Mouse (Mus musculus) heart, postnatal 14 days (tissue): ENCODE measurements around the gene Lmo4. TPM values are rescaled to one million over a fixed set of nuclear protein-coding genes. Genes with fewer than 3 reads are reported as not detected.
A peak's percentile ranks its signal among the peaks of the same experiment; 100 is the strongest.

Source experiments
- DNase-seq, 2 experiments: peaks; one replicate each; pipeline ENCODE4 v3.0.0; 2021 to 2022
- intact Hi-C: fragments of 180-260 bp; cut with DNase I; formaldehyde crosslinking; loops from one replicate; pipeline ENCODE4 v1.15.1; 2025
- total RNA-seq, 2 experiments: library from RNA; stranded (reverse); gene quantifications; 2 replicates each; pipeline ENCODE4 v1.2.3; 2021

The Lmo4 gene
- total RNA-seq, 2 experiments from 2014 or later, result 33.2 to 34.5 TPM

DNA sequence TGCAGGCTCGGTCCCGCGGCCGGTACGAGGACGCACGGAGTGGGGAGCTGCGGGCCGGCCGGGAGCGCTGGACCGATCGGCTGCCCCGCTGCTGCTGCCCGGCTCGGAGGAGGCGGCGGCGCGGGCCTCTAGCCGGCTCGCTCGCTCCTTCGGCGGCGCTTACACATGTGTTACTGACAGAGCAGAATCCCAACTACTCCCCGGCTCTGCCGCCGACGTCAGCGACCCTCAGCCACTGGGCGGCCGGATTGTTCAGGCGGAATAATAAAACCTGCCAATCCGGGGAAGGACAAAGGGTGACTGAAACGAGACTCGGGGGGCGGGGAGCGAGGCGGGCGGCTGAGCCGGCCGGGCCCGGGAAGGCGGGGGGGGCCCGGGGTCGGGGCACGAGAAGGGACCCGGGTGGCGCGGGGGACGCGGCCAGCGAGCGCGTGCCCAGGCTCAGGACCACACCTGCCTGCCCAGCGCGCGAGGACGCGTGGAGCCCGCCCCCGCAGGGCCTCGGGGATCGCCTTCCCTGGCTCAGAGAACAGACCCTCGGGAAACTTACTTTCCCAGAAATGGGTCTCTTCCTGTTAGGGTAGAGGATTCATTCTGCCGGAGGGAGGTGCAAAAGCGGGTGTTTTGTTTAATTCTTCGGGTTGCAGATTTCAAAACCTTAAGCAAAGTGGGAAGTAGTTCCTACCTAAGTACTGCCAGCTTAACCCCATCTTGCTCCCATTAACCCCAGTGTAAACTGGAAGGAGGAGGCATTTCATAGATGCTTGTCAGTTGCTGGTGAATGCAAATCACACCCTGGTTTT is 532 bp upstream of the Lmo4 start:
- intact Hi-C loops, result loop anchor here (5.0 to 10.0 kb wide), 2 partner anchors 192 to 509 kb away; no protein-coding TSS in a partner anchor
- DNase-seq, result peak; percentile 93 to 94

DNA sequence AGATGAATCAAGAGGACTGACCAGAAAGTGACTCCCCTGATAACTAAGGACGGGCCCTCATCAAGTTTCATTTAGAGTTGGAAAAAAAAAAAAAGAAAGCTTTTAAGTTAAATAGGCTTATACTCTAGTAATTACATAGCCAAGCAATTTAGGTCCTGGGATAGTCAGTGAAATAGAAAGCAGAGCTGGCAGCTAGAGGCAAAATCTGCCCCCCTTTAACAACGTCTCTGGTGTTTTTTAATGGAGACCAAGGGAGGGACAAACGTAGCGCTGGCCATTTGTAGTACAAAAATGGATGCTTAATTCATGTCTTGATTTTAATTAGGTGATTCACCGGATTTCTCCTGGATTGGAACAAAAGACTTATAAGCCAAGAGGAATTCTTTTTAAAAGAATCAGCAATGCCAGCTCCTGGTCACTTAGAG is 1.0 kb downstream of the Lmo4 start:
- intact Hi-C loops, result loop anchor here (5.0 to 10.0 kb wide), 2 partner anchors 178 to 511 kb away; no protein-coding TSS in a partner anchor
- DNase-seq, result no peak

DNA sequence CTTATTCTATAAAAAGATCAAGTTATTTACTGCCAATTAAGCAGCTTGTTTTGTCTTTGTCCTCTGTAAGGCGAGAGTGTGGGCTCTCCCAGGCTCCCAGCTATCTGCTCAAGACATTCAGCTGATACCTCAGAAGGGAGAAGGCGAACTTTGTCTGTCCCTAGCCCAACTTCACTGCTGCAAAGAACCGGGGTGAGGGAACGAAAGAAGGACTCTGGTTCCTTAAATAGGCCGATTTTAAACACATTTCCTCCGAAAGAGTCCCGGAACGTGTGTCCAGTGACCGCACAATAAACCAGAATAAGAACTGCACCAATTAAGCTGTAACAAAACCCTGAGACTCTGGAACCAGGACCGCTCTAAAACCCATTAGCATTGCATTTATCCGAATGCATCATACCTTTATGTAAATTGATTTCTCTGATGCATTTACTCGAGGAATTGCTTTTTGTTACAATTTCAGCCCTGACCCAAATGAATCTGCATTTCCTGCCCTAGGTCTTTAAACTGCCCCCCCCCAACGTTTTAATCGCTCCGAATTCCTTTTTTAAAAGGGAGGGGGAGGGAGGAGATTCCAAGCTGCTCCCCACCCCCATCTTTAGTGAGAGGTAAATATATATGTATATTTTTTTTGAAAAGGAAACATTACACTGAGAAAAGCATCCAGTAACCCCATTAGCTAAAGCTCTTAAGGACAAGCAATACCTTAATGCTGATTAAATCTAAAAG is 1.6 kb downstream of the Lmo4 start:
- intact Hi-C loops, result loop anchor here (5.0 to 10.0 kb wide), 2 partner anchors 179 to 511 kb away; no protein-coding TSS in a partner anchor
- peak in 1 of 2 experiments; percentile 23 for DNase-seq

DNA sequence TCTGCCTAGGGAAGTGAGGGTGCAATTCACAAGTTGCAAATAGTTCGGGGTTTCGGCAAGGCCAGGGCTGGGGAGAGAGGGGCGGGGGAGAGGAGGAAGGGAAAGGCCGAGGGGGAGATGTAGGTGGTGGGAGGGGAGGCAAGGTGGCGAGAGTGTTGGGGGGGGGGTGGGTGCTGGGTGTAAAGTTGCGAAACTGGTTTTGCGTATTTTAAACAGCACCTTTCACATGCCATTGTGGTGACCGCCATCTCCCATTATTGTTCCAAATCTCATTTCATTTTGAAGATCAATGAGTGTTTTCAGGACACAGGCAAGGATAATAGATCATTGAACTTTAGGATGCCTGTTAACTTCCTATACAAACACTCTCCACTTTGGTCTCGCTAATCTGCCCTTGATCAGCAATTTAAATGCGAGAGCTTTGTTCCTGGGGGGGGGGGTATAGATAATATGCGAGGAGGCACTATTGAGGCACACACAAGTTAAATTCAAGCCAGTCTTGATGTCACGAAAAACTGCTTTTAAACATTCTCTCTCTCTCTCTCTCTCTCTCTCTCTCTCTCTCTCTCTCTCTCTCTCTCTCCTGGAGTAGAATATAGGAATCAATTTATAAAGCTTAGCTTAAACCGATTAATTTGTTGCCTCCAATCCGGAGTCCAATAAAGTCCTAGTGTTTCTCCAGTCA is 2.3 kb downstream of the Lmo4 start:
- intact Hi-C loops, result loop anchor here (5.0 to 10.0 kb wide), 2 partner anchors 180 to 512 kb away; no protein-coding TSS in a partner anchor
- no peak for DNase-seq

DNA sequence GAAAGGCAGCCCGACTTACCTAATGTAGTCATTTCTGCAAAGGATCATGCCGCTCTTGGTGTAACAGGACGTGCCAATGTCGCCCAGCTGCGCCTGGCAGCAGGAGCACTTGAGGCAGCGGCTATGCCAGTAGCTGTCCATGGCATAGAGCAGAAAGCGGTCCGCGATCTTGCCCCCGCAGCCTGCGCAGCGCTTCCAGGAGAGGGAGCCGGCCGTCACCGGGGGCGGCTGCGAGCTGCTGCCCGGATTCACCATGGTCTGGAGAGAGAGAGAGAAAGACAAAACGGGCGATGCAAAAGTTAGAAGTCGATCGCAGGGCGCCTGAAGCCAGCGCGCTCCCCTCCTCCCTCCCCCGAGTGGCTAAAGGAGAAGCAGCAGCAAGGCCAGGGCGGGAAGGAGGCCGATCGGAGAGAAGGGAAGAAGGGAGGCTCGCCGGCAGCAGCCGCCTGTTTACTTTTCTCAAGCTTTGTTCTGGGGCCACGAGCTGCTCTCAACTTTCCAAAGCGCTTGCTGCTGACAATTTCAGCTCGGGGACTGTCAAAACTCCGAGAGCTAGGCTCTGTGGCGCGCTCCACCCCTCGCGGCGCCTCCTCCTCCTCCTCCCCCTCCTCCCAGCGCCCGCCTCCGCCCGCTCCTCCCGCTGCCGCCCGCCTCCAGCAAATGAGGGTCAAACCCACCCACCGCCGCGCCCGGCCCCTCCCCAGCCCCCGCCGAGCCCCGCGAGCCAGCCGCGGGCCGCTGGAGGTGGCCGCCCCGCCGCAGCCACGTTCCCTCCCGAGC is 3.0 kb downstream of the Lmo4 start:
- peak; percentile 86 to 91 for DNase-seq
- intact Hi-C loops, result loop anchor here (5.0 to 10.0 kb wide), 2 partner anchors 180 to 513 kb away; no protein-coding TSS in a partner anchor

DNA sequence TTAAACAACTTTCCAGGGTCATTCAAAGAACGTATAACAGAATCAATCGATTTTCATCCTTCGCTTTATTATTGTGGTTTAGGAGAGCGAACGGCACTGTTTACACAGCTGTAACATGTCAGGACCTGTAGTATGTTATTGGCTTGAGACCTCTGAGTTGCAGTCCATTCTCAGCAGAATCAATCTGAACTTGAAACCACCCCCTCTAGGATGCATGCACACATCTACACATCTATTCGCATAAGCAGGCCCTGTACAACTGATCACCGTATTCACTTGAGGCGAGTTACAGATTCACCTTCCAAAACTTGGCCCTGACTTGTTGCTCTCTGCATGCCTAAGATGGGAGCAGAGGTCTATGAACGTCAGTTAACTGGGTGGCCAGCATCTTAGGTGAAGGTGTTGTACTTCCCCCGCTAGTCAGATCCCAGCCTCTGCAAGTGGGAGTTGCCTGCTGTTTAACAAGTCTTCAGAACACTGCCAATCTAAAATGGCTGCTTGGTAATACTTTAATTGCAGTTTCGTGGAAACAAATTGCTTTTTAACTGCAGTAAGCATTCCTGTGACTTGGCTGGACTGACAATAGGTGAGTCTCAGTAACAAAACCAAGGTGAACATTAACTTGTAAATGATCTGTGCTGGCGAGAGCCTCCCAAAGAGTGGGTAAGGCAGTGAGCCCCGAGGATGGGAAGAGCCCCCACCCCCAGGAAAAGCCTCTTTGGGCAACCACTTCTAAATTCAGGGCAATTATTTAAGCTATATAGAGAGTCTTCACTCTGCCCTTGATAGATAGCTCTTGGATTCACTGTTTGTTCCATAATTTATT is 19.5 kb downstream of the Lmo4 start:
- intact Hi-C loops, result no loop called here
- DNase-seq, result no peak

DNA sequence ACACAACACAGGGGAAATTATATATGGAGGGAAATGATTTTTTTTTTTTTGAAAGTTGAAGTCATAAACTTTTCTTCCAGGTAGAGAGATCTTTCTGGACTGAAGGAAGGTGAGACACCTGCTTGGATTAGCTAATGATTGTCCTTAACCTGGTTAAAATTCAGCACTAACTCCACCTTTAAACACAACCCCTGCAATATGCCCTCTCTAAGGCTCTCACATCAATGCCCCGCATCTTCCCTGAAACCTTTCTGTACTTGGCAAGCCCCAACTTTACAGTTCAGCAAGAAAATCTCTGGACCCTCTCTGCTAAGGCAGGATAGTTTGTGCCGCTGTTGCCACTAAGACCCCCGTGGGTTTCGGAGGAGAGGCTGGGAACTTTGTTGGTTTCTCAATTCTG is 20.1 kb downstream of the Lmo4 start:
- DNase-seq, result no peak
- intact Hi-C loops, result no loop called here

DNA sequence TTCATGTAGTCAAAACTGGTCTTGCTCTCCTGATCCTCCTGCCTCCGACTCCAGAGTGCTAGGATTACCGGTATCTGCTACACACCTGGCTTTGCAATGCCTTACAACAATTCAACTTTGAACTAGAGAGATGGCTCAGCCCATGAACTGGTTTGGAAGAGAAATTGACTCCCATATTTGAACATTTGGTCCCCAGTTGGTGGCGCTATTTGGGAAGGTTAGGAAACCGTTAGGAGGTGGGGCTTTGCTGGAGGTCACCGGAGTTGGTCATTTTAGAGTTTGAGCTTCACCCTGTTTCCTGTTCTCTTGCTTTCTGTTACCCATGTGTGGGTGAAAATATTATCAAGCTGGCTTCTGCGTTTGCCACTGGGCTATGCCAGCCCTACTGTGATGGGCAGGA is 22.8 kb downstream of the Lmo4 start:
- no peak for DNase-seq
- intact Hi-C loops, result no loop called here

DNA sequence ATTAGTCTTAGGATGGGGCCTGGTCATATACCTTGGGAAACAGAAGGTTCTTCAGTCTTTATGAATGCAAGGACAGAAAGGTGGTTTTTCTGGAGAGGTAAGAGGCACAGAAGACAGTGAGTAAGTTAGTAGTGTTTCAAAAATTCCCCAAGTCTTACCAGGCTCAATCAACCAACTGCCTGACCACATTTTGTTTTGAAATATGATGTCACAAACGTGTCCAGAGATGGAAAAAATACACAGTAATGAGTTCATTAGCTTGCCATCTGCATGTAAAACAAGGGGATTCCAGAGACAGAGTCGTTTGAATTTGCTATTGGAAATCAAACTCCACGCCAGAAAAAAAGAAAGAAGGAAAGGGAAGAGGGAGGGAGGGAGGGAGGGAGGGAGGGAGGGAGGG is 26.1 kb downstream of the Lmo4 start:
- no peak for DNase-seq
- intact Hi-C loops, result no loop called here

DNA sequence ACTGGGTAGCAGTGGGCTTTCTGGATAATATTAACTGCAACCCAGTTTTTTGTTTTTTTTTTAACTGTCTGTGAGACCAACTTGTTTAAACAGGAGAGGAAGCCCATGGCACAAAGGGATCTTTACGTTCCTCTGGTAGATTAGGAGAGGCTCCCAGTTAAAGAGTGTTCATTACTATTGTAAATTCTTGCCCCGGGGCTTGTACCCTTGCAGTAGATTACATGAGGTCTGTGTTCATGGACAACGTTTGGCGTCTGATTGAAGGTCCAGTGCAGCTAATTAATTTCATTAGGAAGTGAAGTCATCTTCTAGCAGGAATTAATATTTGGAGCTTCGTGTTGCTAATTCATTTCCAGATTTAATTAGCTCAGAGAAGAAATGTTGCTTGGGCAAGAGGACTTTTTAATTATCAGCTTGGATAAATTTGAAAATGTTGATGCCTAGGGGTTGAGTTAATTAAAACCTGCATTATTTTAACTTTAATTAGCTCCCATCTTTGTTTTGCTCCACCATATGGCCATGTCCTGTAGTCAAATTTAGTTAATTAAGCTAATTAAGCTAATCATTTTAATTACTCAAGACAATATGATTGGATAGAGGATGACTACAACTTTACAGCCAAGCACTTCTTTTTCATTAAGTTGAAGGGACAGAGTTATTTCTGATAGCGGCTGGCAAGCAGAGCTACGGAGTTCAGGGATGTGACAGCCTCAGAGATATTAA is 31.0 kb downstream of the Lmo4 start:
- intact Hi-C loops, result no loop called here
- no peak for DNase-seq

DNA sequence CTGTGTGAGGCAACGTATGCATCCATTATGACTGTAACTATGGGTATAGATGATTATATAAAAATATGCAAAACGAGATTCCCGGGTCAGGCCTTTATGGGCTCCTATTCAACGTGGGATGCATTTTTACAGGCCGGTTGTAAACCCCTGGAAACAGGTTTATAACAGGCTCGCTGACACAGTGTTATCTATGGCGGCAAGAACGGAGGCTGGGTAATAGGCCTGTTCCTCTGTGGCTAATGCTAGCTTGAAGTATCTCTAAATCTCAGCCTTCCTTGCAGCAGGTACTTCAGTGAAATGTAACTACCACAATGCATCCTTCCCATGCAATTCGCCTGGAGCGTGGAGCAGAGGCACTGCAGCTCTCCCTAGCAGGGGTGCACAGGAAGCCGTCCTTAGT is 31.9 kb downstream of the Lmo4 start:
- intact Hi-C loops, result no loop called here
- DNase-seq, result no peak

DNA sequence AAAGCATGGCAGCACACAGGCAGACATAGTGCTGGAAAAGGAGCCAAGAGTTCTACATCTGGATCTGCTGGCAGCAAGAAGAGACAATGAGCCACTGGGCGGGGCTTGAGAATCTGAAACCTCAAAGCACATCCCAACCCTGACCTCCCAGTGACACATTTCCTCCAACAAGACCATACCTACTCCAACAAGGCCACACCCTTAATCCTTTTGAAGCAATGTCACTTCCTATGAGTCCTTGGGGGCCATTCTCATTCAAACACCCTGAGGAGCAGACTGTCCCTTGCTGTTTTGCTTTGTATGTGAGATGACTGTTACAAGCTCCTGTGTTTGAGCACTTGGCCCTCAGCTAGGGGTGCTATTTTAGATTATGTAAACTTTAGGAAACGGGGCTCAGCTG is 33.3 kb downstream of the Lmo4 start:
- no peak for DNase-seq
- intact Hi-C loops, result no loop called here

DNA sequence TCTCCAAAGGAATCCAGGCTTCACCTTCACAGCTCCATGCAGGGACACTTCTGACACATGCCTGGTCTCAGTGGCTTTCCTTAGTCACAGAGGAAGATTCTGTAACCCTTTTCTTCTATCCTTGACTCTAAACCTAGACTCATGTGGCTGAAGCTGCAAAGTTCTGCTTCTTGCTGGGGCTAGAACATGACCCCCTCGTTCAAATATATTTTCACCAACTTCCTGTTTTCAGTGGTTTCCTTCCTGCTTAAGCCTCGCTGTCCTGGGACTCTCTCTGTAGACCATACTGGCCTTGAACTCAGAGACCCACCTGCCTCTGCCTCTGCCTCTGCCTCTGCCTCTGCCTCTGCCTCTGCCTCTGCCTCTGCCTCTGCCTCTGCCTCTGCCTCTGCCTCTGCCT is 34.5 kb downstream of the Lmo4 start:
- DNase-seq, result no peak
- intact Hi-C loops, result no loop called here

DNA sequence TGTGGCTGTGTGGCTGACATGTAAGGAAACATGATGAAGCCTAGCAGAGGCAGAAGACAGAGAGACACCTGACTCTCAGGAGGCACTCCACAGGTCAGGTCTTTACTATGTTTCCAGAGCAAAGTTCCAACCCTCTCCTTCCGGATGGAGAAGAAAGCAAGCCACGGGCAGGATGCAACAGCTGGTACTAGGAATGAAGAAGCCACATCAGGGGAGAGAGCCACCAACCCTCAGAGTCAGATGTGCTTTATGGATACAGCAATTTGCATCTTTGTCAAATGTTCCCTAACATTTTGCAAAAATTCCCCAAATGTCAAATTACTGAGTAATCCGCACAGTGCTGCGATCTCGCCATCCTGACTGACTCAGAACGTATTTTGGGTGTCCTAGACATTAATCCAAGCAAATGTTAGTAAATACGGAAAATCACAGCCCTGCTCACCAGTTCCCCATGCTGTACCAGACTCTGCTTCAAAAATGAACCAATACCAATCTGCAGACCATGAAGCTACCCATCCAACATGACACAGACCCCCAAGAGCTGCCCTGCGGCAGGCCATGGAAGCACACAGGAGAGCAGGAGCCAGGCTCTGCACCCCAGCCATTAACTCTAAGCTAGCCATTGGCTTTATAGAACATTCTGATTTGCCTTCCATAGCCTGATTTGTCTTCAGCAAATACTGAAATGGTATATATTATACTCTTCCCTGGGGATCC is 38.4 kb downstream of the Lmo4 start:
- no peak for DNase-seq

DNA sequence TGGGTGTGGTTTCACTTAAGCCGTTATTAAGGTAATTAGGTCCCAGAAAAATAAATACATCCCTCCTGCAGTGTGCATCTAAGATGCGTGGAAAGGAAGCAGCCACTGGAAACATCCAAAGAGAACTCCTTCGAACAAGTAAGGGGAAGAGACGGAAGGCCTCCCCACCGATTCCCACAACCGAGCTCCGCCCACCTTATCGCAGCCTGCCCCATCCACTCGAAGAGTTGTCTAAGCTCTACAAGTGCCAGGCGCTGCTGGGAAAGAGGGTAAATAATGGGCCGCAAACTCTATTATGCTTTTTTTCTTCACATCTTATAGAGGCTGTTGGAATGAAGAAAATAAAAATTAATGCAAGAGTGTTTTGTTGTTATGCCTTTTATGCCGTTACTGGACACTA is 39.6 kb downstream of the Lmo4 start:
- no peak for DNase-seq
- intact Hi-C loops, result no loop called here

More for the DNA sequence above, 38.4 kb downstream of the Lmo4 start:
- intact Hi-C loops, result no loop called here

DNA sequence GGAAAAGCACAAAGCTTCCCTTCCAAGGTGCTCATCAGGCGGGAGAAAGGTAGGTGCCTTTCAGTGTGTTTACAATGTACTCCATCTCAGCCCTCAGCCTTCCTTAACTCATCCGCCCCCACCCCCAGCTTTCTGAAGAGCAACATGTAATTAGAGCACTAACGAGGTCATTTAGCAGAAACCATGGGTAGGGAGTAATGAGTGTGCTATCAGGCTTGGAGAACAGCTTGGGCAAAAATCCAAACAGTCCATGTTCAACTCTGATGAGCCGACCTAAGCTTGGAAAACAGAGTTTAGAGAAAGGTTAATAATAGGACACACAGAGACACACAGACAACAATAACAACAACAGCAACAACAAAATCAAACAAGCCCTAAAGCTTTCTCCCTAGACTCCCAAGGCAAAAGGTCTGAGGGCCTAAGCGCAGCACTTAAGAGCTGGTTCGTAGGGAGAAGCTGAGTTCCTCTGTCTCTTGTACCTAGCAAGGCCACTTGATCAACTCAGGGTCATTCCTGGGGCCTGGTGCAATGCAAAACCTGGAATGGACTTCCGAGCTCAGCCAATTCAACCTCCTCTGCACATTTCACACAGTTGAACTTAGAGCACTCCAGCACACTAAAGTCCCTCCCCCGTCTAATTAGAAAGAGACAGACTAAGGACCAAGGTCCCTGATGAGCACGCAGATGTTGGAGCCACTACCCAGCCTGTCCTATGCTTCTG is 40.2 kb downstream of the Lmo4 start:
- intact Hi-C loops, result no loop called here
- no peak for DNase-seq

DNA sequence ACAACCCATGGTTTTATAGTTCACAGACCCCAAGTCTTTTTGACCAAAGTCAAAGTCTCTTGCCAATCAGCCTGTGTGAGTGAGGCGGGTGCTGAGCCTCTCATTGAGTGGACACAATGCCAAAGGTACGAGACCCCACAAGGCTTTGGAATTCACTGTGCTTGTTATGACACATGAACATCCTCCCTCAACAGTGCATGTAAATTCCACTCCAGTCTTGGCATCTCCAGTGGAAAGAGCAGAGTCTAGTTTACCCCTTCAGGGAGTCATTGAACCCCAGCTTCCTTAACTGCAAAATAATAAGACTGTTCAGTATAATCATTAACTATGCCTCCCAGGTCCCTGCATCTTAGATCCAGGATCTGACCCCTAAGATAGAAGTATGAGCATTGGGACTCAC is 41.3 kb downstream of the Lmo4 start:
- intact Hi-C loops, result no loop called here
- no peak for DNase-seq
